Mouse (Mus musculus) G1E (cell line): Measurements from ENCODE around the gene Dock11.

ENCODE experiments used
- CTCF ChIP-seq: IDR thresholded peaks from 2 replicates; pipeline ENCODE4 v1.5.1; 2012; ENCODE audit warnings: low read depth, low read length, inconsistent platforms, mixed read lengths
- GATA2 ChIP-seq: IDR thresholded peaks from 2 replicates; pipeline ENCODE4 v1.6.1; 2012; ENCODE audit warnings: low read depth, low read length, inconsistent platforms, borderline replicate concordance
- POLR2AphosphoS5 ChIP-seq: IDR thresholded peaks from 2 replicates; pipeline ENCODE4 v1.6.1; 2012; ENCODE audit warnings: low read depth, low read length, inconsistent platforms; ENCODE audit not compliant: insufficient replicate concordance
- TAL1 ChIP-seq: conservative IDR thresholded peaks from 2 replicates; pipeline ENCODE4 v1.6.1; 2012; ENCODE audit warnings: low read depth, low read length, inconsistent platforms, mixed read lengths

GRCm38 (mm10) chrX:35904352-35904751 lies 15.7 kb downstream of the Dock11 start:
- TF ChIP-seq CTCF: no peak
- no peak for TF ChIP-seq GATA2
- no peak for TF ChIP-seq TAL1
- TF ChIP-seq POLR2AphosphoS5: no peak
